Mouse (Mus musculus): ENCODE data around the gene Gpr137b.
"Not testable (repeated sequence)": the region's sequence is repeated elsewhere in the genome, so short reads cannot be mapped to it uniquely, and the experiment has no call there.

GRCm38 (mm10) chr13:13393228-13394095 is at the start of gene Gpr137b:
- not testable (repeated sequence) for TF ChIP-seq CTCF (IDR thresholded peaks at IDR 0.05; ENCODE audit: low read depth, low read length); POLR2A (IDR thresholded peaks at IDR 0.05; ENCODE audit: borderline replicate concordance, low read depth, low read length)

Data from bone marrow macrophage, adult 2 months (primary cell).